24 mouse cellular contexts compared by ENCODE assay signal in genomic region chr7:114005499-114005898, GRCm38 (mm10).
"Had no signal": no experiment of that assay in that cellular context is flagged by ENCODE, and none has a peak within 500 bp of the region (broad histone marks: within the 10 kb centered on the region; RNA-seq: fewer than 3 reads in every experiment).

No protein-coding gene starts in this region.

- H3K4me3 ChIP-seq: gastrocnemius, adult 2 months; heart, adult 2 months; heart, embryonic 10.5 days; heart, embryonic 12.5 days; hindbrain, embryonic 10.5 days; hindbrain, embryonic 12.5 days; hindbrain, embryonic 15.5 days; intestine, embryonic 15.5 days; layer of hippocampus, adult 2 months; left cerebral cortex, adult 2 months; limb, embryonic 10.5 days; limb, embryonic 12.5 days had no signal

- H3K4me2 ChIP-seq: heart, embryonic 12.5 days; hindbrain, embryonic 12.5 days; hindbrain, embryonic 15.5 days; intestine, embryonic 15.5 days; limb, embryonic 12.5 days had no signal

- H3K27ac ChIP-seq: gastrocnemius, adult 2 months; heart, adult 2 months; heart, embryonic 10.5 days; hindbrain, embryonic 10.5 days; hindbrain, embryonic 12.5 days; intestine, embryonic 15.5 days; layer of hippocampus, adult 2 months; left cerebral cortex, adult 2 months; limb, embryonic 10.5 days; limb, embryonic 12.5 days had no signal

- ATAC-seq: inflammation-experienced regulatory T-cells, adult 6 months; intestine, embryonic 15.5 days; intestine, postnatal 0 days had no signal

- H3K4me1 ChIP-seq: intestine, embryonic 15.5 days; limb, embryonic 12.5 days had no signal

- H3K9me3 ChIP-seq: heart, embryonic 10.5 days; hindbrain, embryonic 10.5 days; hindbrain, embryonic 12.5 days; hindbrain, embryonic 15.5 days; intestine, embryonic 15.5 days; limb, embryonic 10.5 days; limb, embryonic 12.5 days had no signal

- H3K27me3 ChIP-seq: heart, embryonic 12.5 days; hindbrain, embryonic 12.5 days; hindbrain, embryonic 15.5 days; intestine, embryonic 15.5 days had no signal

- H3K36me3 ChIP-seq: heart, embryonic 12.5 days; hindbrain, embryonic 10.5 days; hindbrain, embryonic 12.5 days; hindbrain, embryonic 15.5 days; intestine, embryonic 15.5 days; limb, embryonic 10.5 days; limb, embryonic 12.5 days had no signal

- DNase-seq: gastrocnemius, adult 2 months; gastrocnemius, postnatal 10 days; gastrocnemius, postnatal 25 days; heart, adult 2 months; heart, postnatal 10 days; heart, postnatal 4 days; kidney, adult 18-20 months; kidney, adult 8-10 months; kidney, postnatal 10 days; kidney, postnatal 25 days; kidney, postnatal 4 days; liver had no signal

- H3K9ac ChIP-seq: heart, embryonic 12.5 days; hindbrain, embryonic 12.5 days; hindbrain, embryonic 15.5 days; intestine, embryonic 15.5 days; limb, embryonic 12.5 days had no signal
